Mouse (Mus musculus): ENCODE measurements around the gene Amigo1. TPM values are rescaled to one million over a fixed set of nuclear protein-coding genes. Genes with fewer than 3 reads are reported as not detected.

Amigo1 gene
- polyA plus RNA-seq, 1 experiment from 2014 or later: 2.8 TPM

DNA sequence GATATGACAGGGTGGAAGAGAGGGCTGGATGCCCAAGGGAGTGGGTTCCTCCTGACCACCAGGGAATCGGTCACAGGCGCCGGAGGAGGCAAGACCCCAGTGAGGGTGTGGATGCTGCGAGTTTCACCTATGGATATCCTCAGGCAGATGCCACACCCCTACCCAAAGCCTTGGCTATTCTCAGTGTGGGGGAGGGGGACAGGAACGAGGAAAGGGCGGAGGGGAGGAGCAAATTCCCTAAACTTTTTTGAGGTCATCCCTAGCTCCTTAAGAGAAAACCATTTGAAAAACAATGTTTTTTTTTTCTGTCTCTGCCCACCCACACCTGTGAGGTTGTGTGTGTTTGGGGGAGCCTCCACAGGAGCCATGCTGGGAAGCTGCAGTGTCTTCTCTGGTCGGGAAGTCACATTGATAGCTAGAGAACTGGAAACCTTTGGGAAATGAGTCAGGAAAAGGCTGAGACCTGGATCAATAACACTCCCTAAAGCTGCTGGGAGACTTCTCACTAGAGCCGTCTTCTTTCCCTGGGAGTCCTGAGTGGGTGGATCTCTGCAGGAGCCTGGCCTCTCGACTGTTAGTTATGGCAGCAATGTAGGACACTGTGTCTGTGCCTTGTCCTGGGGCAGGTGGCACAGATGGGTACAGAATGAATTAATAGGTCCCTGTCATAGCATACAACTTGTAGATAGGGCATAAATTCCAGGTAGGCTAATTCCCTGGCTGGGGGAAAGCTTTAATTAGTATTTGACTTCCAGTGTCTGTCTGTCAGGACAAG, 2.8 kb downstream of the Amigo1 start:
- Histone ChIP-seq H3K27me3 (ENCODE audit: control insufficient read depth, insufficient read depth, low read length) (peaks cover 6% of the 10 kb centered on the region; the same call in 1 of the 2 replicates), H3K27ac (replicated peaks; ENCODE audit: low read depth, low read length) (no peak overlapping the region), H3K4me2 (ENCODE audit: low read depth, low read length) (no peak overlapping the region), H3K4me3 (ENCODE audit: low read depth, low read length) (no peak overlapping the region), H3K9ac (replicated peaks; ENCODE audit: low read length) (no peak overlapping the region), H3K36me3 (replicated peaks; ENCODE audit: control insufficient read depth, insufficient read depth, low read depth, low read length) (no peaks in the 10 kb centered on the region), H3K4me1 (ENCODE audit: control insufficient read depth, insufficient read depth, low read length) (peaks cover 4% of the 10 kb centered on the region; the same call in 1 of the 2 replicates), H3K9me3 (replicated peaks; ENCODE audit: control insufficient read depth, low read length) (no peaks in the 10 kb centered on the region)
- DNase-seq (ENCODE audit: low spot score): no peak
- WGBS: 70% methylated on average over 9 of the region's 9 CpGs
- ATAC-seq (replicated peaks; ENCODE audit: insufficient number of reproducible peaks, low FRiP score, low TSS enrichment, low read depth): no peak

DNA sequence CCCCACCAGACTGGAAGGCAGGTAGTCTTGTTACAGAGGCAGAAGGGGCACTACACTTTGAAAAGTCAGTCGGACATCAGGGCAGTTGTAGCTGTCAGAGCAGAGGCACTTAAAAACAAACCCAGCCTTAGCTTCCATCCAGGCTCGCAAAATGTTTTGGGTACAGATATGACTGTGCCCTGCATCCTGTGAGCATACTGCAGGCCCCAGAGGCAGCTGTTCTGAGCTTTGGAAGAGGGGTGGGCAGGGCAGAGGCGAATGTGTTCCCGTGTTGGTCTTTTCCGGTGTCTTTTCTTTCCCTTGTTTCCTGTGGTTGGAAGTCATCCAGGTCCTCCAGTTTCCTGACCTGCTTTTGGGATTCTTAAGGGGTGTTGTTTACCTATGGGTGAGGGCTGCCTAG, 3.8 kb downstream of the Amigo1 start:
- Histone ChIP-seq H3K27ac (replicated peaks; ENCODE audit: low read depth, low read length) (no peak overlapping the region), H3K4me1 (ENCODE audit: control insufficient read depth, insufficient read depth, low read length) (peaks cover 4% of the 10 kb centered on the region; the same call in 1 of the 2 replicates), H3K4me3 (ENCODE audit: low read depth, low read length) (no peak overlapping the region), H3K27me3 (ENCODE audit: control insufficient read depth, insufficient read depth, low read length) (peaks cover 6% of the 10 kb centered on the region; the same call in 1 of the 2 replicates), H3K4me2 (ENCODE audit: low read depth, low read length) (no peak overlapping the region), H3K36me3 (replicated peaks; ENCODE audit: control insufficient read depth, insufficient read depth, low read depth, low read length) (no peaks in the 10 kb centered on the region), H3K9me3 (replicated peaks; ENCODE audit: control insufficient read depth, low read length) (no peaks in the 10 kb centered on the region), H3K9ac (replicated peaks; ENCODE audit: low read length) (no peak overlapping the region)
- no peak for DNase-seq (ENCODE audit: low spot score)
- no peak for ATAC-seq (replicated peaks; ENCODE audit: insufficient number of reproducible peaks, low FRiP score, low TSS enrichment, low read depth)
- 72% methylated on average over 5 of the region's 5 CpGs for WGBS

- no peak overlapping the region for H3K9ac ChIP-seq (replicated peaks; ENCODE audit: low read length)
- H3K27ac ChIP-seq (replicated peaks; ENCODE audit: low read depth, low read length): no peak overlapping the region
- DNase-seq (ENCODE audit: low spot score): no peak
- 78% methylated on average over 4 of the region's 4 CpGs for WGBS
- no peak overlapping the region for H3K4me3 ChIP-seq (ENCODE audit: low read depth, low read length)
- no peaks in the 10 kb centered on the region for H3K27me3 ChIP-seq (ENCODE audit: control insufficient read depth, insufficient read depth, low read length)
- H3K4me1 ChIP-seq (ENCODE audit: control insufficient read depth, insufficient read depth, low read length): 0 out of 2 replicates have a peak, but pooled peaks cover 2% of the 10 kb centered on the region
- no peaks in the 10 kb centered on the region for H3K36me3 ChIP-seq (replicated peaks; ENCODE audit: control insufficient read depth, insufficient read depth, low read depth, low read length)
- no peaks in the 10 kb centered on the region for H3K9me3 ChIP-seq (replicated peaks; ENCODE audit: control insufficient read depth, low read length)
- no peak for ATAC-seq (replicated peaks; ENCODE audit: insufficient number of reproducible peaks, low FRiP score, low TSS enrichment, low read depth)
- H3K4me2 ChIP-seq (ENCODE audit: low read depth, low read length): no peak overlapping the region
Observed at GRCm38 (mm10) chr3:108193686-108194085, 7.6 kb downstream of the Amigo1 start.

DNA sequence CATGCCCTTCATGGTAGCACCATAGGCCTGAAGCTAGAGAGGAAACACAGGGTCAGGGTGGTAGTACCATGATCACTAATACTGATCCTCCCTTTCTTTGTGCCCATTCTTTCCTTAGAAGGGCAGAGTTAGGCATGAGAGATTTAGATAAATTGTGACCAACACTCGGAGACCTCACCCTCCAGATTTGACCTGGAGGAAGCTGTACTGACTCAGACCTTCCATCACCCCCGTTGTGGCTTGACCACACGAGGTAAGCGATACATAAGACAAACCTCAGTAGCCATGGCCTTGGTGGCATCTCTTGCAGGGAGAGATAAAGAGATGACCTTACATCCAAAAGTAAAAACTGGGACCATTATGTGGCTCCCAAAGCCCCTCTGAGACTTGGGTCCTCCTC, 9.2 kb downstream of the Amigo1 start:
- Histone ChIP-seq H3K4me3 (ENCODE audit: low read depth, low read length) (no peak overlapping the region), H3K27me3 (ENCODE audit: control insufficient read depth, insufficient read depth, low read length) (no peaks in the 10 kb centered on the region), H3K9ac (replicated peaks; ENCODE audit: low read length) (no peak overlapping the region), H3K4me1 (ENCODE audit: control insufficient read depth, insufficient read depth, low read length) (0 out of 2 replicates have a peak, but pooled peaks cover 2% of the 10 kb centered on the region), H3K36me3 (replicated peaks; ENCODE audit: control insufficient read depth, insufficient read depth, low read depth, low read length) (no peaks in the 10 kb centered on the region), H3K9me3 (replicated peaks; ENCODE audit: control insufficient read depth, low read length) (no peaks in the 10 kb centered on the region), H3K27ac (replicated peaks; ENCODE audit: low read depth, low read length) (no peak overlapping the region), H3K4me2 (ENCODE audit: low read depth, low read length) (no peak overlapping the region)
- DNase-seq (ENCODE audit: low spot score) (no peak), ATAC-seq (replicated peaks; ENCODE audit: insufficient number of reproducible peaks, low FRiP score, low TSS enrichment, low read depth) (no peak)
- 83% methylated on average over 4 of the region's 4 CpGs for WGBS

DNA sequence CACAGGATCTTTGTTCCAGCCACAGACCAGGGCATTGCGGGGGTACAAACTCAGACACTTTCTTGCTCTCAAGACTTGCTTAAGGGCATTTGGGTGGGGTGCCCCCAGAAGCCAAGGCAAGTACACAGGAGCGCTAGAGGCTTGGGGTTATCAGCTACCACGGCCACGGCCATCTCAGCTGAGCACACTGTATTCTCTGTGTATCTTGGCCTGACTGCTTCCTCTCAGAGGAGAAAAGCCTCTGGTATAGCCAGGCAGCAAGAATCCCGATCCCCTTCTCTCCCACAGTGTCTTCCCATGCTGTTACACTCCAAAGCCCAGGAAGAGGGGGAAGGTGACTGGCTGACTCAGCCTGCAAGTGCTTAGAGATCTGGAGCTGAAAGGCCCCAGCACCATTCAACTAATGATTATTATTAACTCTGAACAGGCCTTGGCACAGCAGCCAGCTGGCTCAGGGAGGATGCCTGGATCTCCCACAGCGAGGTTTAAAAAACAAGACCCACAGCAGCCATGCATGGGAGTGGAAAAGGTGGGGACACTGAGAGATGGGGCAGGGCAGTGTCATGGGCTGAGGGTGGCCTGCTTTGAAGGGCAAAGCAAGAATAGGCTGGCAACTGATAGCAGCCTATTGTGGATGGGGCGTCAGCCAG, 9.9 kb downstream of the Amigo1 start:
- Histone ChIP-seq H3K27me3 (ENCODE audit: control insufficient read depth, insufficient read depth, low read length) (no peaks in the 10 kb centered on the region), H3K27ac (replicated peaks; ENCODE audit: low read depth, low read length) (no peak overlapping the region), H3K4me3 (ENCODE audit: low read depth, low read length) (no peak overlapping the region), H3K4me2 (ENCODE audit: low read depth, low read length) (no peak overlapping the region), H3K9me3 (replicated peaks; ENCODE audit: control insufficient read depth, low read length) (no peaks in the 10 kb centered on the region), H3K36me3 (replicated peaks; ENCODE audit: control insufficient read depth, insufficient read depth, low read depth, low read length) (no peaks in the 10 kb centered on the region), H3K4me1 (ENCODE audit: control insufficient read depth, insufficient read depth, low read length) (0 out of 2 replicates have a peak, but pooled peaks cover 2% of the 10 kb centered on the region), H3K9ac (replicated peaks; ENCODE audit: low read length) (no peak overlapping the region)
- DNase-seq (ENCODE audit: low spot score) (no peak), ATAC-seq (replicated peaks; ENCODE audit: insufficient number of reproducible peaks, low FRiP score, low TSS enrichment, low read depth) (no peak)
- WGBS: 74% methylated on average over 7 of the region's 7 CpGs

DNA sequence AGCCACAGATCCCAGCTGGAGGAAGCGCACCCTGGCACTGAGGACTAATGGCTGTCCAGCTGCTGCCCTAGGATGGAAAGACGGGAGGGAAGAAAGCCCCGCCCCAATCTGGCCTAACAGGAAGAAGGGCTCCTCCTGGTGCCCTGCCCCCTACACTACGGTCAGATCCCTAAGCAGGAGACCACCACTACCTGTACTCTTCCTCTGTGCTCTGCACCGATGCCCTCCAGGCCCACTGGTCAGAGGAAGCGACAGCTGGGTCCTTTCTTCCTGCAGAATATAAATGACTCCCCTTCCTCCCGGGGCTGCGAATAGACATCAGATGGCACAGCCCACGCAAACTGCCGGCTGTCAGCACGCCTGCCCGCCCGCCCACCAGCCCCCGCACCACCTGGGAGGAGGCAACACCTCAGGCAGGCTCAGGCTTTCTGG, 10.9 kb downstream of the Amigo1 start:
- H3K27ac ChIP-seq (replicated peaks; ENCODE audit: low read depth, low read length): no peak overlapping the region
- no peaks in the 10 kb centered on the region for H3K36me3 ChIP-seq (replicated peaks; ENCODE audit: control insufficient read depth, insufficient read depth, low read depth, low read length)
- 0 out of 2 replicates have a peak, but pooled peaks cover 2% of the 10 kb centered on the region for H3K4me1 ChIP-seq (ENCODE audit: control insufficient read depth, insufficient read depth, low read length)
- no peaks in the 10 kb centered on the region for H3K9me3 ChIP-seq (replicated peaks; ENCODE audit: control insufficient read depth, low read length)
- H3K27me3 ChIP-seq (ENCODE audit: control insufficient read depth, insufficient read depth, low read length): no peaks in the 10 kb centered on the region
- 0 out of 2 replicates have a peak overlapping the region, but pooled peaks have one; percentile 7 for H3K4me2 ChIP-seq (ENCODE audit: low read depth, low read length)
- peak; percentile 58 for DNase-seq (ENCODE audit: low spot score)
- ATAC-seq (replicated peaks; ENCODE audit: insufficient number of reproducible peaks, low FRiP score, low TSS enrichment, low read depth): peak; percentile 14; the same call in 1 of the 2 replicates
- 21% methylated on average over 14 of the region's 14 CpGs for WGBS
- peak overlapping the region; percentile 0; the same call in 1 of the 2 replicates for H3K9ac ChIP-seq (replicated peaks; ENCODE audit: low read length)
- no peak overlapping the region for H3K4me3 ChIP-seq (ENCODE audit: low read depth, low read length)

DNA sequence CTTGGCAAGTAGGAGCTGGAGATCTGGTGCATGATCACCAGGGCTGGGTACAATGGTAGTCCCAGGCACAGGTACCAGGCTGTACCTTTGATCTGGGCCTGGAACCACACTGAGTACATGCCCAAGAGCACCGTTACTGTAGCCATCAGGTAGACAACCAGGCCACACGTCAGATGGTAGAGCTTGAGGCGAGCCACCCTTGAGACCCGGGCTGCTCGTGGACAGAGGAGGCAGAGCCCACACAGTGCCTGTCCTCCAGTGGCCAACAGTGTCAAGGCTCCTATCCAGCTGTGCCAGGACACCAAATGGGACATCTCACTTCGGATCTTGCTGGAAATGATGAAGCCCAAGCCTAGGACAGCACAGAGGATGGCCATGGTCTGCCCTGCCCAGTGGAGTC, 13.1 kb downstream of the Amigo1 start:
- Histone ChIP-seq H3K4me2 (ENCODE audit: low read depth, low read length) (no peak overlapping the region), H3K4me3 (ENCODE audit: low read depth, low read length) (no peak overlapping the region), H3K9me3 (replicated peaks; ENCODE audit: control insufficient read depth, low read length) (no peaks in the 10 kb centered on the region), H3K9ac (replicated peaks; ENCODE audit: low read length) (no peak overlapping the region; the same call in 1 of the 2 replicates), H3K27ac (replicated peaks; ENCODE audit: low read depth, low read length) (no peak overlapping the region), H3K4me1 (ENCODE audit: control insufficient read depth, insufficient read depth, low read length) (0 out of 2 replicates have a peak, but pooled peaks cover 2% of the 10 kb centered on the region), H3K36me3 (replicated peaks; ENCODE audit: control insufficient read depth, insufficient read depth, low read depth, low read length) (no peaks in the 10 kb centered on the region), H3K27me3 (ENCODE audit: control insufficient read depth, insufficient read depth, low read length) (no peaks in the 10 kb centered on the region)
- 92% methylated on average over 6 of the region's 6 CpGs for WGBS
- DNase-seq (ENCODE audit: low spot score) (no peak), ATAC-seq (replicated peaks; ENCODE audit: insufficient number of reproducible peaks, low FRiP score, low TSS enrichment, low read depth) (no peak)

Measured in embryonic facial prominence, embryonic 11.5 days (tissue).